Mouse (Mus musculus) monocyte, adult 5-6 weeks (primary cell): ENCODE data around the gene Scn10a. TPM values are rescaled to one million over a fixed set of nuclear protein-coding genes. Genes with fewer than 3 reads are reported as not detected.
A peak's percentile ranks its signal among the peaks of the same experiment; 100 is the strongest.

Experiments
- ATAC-seq: fragments of 153-309, 156-312 bp; replicated peaks from 2 replicates; pipeline ENCODE4 v1.8.0; 2017; ENCODE audit warnings: mild to moderate bottlenecking; ENCODE audit not compliant: low TSS enrichment, insufficient number of reproducible peaks, severe bottlenecking, poor library complexity, low FRiP score
- total RNA-seq: library from RNA; stranded (forward); fragments of 200-1000, 200-491, 200-594 nt; gene quantifications from 3 replicates; pipeline ENCODE4 v1.2.3, GENCODE M21; 2017

Scn10a gene
- total RNA-seq, 1 experiment from 2014 or later, result not detected

DNA sequence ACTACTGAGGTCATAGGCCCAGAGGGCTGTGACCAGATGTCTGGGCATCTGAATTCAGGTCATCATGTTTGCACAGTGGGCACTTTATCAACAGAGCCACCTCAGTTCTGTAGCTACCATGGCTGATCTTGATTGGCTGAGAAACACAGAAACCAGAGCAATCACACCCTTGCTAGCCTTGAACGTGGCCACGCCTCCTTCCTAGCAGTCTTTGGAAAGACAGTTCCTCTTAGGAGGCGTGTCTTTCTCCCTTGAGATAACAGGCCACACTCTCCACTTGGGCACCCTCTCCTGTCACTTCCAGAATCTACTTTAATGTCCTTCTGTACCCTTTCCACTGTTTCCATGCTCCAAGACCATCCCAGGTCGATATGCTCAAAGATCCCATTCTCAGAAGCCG is 65.4 kb downstream of the Scn10a start:
- ATAC-seq, result no peak

DNA sequence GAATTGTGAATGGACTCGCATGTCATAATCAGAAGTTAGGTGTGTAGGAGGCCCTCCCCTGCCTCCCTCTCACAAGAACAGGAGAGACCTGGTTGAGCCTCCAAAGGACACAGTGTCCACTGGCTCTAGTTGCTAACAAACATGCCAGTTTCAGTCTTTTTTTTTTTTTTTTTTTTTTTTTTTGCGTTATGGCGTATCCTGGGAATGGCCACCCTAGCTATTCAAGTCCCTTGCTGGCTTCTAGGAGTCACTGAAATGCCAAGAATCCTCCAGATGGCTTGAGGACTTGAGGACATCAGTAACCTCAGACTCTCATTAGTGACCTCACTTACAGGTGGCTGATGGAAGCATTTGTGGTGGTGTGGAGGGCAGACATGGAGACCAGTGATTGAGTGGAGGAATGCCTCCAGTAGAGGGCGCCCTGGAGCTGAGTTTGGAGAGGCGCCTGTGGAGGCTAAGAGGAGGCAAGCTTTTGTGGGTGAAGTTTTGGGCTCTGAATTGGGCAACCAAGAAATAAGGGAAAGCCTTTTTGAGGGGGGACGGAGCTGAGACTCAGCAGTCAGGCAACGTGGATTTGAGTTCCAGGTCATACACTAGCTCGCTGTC is 72.1 kb downstream of the Scn10a start:
- ATAC-seq, result 0 out of 2 replicates have a peak, but pooled peaks have one; percentile 50

DNA sequence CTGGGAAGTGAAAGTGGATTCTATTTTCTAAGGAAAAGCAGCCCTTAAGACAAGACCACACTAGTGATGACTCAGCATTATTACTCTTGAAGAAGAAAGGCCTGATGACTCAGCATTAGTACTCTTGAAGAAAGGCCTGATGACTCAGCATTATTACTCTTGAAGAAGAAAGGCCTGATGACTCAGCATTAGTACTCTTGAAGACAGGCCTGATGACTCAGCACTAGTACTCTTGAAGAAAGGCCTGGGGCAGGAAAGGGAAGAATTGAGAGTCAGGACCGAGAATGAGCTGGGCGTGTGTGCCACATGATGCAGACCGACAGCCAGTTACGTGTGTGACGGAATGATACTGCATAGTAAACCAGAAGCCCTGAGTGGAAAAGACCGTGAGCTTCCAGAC is 77.1 kb downstream of the Scn10a start:
- ATAC-seq, result no peak

DNA sequence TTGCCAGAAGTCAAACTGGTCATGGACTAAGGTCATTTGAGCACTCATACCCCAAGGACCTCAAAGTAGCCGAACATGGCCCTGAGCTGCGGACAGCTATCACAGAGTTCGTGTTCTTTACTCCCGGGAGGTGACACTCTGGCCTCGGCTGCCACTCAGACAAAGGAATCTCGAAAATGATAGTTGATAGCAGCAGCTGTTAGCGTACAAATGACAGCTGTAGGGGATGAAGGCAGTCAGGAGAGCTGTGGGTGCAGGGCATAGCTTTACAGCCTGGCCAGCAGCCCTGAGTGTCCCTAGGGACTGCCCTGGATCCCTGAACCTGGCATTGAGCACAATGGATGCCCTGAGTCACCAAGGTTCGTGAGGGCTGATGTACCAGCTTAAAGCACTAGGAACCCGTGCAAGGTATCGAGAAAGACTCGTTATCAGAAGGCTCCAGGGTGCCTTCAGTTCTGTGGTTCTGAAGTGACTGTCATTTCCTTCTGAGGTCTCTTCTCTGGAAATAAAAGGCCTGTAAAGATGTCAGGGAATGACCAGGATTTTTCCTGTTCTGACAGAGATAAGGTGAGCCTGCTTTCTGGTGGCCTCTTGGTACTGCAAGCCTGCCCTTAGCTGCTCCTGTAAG is 84.8 kb downstream of the Scn10a start:
- no peak for ATAC-seq

DNA sequence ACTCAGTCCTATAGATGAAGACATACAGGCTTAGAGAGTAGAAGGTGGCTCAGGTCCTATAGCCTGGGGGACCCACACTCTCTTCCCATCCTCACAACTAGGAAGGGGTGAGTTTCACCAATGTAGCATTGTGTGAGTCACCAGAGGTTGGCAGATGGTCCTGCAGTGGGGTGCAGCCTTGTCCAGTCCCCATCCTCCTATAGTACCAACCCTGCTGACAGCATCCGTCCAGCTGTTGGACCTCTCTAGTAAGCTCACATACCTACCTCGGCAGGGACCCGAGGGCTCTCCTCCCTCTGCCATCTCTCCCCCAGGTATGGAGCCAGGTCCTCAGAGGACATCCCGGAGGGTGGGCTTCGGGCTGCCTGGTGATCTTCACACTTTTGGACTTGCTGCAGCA is 85.6 kb downstream of the Scn10a start:
- ATAC-seq, result no peak

DNA sequence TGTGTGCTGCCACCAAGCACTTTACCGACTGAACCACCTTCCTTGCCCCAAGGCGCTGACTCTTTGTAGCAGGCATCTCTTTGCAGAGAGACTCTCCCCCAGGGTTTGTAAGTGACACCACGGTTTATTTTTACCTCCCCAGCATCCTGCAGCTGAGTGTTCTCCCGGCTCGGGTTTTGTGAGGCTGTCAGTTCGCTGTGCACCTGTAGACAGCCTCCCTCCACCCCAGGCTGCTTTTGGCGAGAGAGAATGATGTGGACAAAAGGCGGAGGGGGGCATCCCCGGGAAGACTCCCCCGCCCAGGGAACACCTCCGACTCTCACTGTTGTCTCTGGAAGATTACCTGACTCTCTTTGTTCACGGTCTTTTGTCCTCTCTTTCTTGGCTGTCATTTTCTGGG is 86.3 kb downstream of the Scn10a start:
- ATAC-seq, result no peak

DNA sequence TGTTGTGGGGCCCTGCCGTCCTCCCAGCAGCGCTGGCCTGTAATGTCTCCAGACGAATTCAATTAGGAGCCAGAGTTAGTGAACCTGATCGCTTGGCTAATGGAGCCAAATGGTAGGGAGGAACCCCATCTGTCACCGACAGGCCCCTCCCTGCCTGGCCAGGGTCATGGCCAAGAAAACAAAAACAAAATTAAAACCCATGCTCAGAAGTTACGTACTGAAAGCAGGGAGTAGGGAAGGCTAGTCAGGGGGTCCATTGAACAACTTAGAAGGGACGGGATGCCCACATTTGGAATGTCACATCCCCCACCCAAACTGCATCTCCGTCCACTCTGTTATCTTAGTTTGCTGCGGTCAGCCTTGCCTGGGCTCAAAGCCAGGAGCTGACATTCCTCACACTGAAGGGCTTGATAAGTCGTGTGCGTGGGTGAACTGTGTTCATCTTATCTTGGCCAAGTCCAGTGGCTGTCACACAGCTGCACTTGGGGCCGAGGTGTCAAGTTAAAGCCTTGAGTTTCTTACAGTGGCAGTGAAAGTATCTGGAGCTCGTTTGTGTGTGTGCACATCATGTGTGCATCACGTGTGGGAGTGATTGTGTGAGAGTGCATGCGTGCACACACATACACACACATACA is 87.1 kb downstream of the Scn10a start:
- ATAC-seq, result no peak

DNA sequence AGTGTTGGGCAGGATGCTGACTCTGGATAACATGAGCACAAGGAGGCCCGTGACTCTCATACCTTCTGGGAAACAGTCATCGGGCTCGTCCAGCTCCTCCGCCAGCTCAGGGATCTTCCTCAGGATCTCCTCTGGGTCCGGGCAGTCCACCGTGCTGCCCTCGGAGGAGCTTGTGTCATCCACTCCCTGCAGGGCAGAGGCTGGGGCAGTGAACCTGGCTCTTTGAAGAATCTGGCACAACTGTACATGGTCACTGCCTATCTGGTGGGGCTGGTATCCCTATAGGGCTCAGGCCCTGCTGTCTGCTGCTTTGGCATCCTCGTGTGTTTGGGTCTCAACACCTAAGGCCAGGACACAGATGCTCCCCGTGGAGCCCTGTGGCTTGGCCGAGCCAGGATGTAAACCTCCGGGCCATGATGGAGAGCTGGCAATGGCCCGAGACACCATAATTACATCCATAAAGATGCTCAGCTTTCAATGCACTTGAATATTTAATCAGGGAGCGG is 87.7 kb downstream of the Scn10a start:
- no peak for ATAC-seq

DNA sequence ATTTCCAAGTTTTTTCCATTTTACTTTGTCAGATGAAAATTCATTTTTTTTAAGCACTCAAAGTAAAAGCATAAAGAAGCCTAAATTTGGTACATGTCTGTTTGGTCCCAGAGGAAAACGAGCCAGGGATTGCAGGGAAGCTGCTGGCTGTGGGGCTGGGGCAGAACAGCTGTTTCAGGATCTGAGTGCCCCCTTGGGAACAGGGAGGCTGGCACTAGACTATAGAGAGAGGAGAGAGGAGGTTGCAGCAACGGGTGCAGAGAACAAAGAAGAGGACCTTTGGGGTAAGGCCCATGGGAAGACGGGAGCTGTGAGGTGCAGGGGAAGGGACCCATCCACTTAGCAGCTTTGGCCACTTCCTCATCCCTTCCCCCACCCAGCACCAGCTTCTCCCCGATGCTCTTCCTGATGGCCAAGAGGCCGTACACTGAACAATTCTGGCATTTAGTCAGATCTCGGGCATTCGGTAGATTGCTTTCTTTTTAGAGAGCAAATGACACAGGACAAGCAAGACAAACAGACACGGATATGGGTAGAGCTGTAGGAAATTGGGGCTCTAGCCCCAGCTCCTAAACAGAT is 90.3 kb downstream of the Scn10a start:
- no peak for ATAC-seq

DNA sequence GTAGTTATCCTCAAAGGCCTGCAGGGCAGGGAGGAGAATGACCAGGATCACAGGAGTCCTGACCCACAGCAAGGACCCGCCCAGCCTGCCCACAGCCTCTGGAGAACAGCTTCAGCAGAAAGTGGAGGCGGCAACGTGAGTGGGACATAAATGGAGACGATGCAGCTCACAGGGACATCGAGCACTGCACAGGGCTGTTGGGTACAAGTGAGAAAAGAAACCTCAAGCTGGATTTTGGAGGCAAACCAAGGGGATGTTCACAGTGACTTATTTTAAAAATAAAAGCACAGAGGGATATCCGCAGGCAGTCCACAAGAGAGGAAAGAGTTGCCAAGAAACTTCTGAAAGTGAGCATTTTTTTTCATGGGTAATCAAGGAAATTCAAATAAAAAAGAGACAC is 91.9 kb downstream of the Scn10a start:
- ATAC-seq, result no peak

DNA sequence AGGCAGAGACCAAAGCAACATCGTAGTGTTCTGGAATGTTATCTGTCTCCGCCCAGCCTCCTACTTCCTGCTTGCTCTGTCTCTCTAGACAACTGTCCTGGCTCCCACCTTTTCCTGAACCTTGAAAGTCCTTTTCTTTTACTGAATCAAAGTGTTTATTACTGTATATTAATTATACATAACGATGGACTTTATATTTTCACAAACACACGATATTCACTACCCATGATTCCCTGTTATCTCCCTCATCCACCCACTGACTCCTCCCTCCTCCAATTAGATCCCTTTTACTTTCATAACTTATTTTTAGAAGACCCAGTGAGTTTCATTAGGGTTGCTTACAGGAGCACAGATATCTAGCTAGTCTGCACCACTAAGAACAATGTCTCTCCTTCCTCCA is 95.0 kb downstream of the Scn10a start:
- ATAC-seq, result no peak

DNA sequence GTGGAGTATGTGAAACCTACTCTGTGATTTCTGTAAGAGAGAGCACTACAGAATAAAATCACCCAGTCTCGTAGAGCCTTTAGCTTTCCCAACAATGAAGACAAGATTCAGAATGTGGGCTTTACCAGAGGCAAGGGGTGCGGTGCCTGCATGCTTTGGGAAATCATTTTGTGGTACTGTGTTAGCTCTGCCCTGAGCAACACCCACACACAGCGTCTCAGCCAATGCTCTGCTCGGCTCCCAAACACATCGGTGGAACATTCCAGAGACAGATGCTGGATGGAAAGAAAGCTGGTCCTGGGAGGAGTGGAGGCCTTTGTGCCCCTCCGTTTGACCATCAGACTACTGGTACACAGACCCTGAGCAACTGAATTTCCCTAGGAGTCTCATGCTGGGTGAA is 104.3 kb downstream of the Scn10a start:
- ATAC-seq, result no peak

DNA sequence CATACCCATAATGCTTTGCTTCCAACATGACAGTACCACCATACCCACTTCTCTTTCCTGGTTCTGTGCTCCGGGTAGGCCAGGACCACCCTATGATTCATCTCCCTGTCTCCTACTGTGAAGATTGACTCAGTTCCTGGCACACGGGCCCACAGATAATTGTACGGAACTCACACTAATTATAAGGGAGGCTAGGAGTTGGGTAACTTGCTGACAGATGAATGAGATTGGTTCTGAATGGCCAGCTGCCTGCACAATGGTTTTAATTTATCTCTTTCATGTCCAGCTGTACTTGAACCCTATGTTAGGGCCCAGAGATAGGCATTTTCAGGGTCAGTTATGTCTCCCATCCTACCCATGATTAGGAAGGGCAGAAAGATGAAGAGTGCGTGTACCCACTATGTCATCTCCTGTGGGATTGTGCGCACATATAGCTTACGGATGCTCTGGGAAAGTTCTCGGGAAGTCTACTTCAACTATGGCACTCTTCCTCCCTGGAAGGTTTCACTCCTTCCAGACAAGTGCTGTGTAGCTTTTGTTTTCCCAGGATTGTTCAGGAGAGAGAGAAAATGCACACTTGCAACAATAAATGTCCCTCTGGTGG is 108.5 kb downstream of the Scn10a start:
- no peak for ATAC-seq

DNA sequence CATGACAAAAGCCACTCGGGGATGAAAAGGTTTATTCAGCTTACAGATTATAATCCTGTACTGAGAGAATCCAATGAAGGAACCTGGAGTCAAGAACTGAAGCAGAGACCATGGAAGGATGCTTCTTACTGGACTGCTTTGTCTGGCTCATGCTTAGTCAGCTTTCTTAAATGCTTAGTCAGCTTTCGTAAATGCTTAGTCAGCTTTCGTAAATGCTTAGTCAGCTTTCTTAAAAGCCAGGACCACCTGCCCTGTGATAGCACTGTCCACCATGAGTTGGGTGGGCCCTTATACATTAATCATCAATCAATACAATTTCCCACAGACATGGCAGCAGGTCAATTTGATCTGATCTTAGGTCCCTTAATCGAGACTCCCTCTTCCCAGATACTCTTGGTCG is 112.2 kb downstream of the Scn10a start:
- no peak for ATAC-seq

DNA sequence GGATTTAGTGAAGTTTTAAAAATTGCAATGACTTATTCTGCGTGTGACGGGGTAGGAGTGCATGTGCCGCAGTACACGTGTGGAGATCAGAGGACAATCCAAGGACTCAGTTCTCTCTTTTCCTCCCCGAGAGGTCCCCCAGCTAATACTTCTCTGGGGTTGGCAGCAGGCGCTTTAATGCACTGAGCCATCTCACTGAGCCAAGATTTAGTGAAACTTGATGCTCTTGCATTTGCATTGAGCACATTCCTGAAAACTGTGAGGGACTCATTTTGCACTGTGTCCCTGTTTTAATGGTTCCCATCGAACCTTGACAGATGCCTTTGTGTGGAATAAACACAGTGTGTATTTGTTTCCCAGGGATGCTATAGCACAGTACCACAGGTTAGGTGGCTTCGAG is 114.5 kb downstream of the Scn10a start:
- no peak for ATAC-seq

DNA sequence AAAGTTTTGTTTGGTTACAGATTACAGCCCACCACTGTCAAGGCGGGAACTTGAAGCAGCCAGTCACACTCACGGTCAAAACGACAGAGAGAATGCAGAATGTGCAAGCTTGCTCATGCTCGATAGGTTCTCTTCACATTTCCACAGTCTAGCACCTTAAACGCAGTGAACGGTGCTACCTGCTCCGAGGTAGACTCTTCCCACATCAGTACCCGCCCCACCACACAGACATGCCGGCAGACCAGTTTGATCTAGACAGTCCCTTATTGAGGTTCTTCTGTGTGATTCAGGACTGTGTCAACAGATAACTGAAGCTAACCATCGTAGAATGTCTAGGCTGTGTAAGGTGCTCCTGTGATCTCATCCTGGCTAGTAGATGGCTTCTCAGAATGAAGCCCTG is 120.6 kb downstream of the Scn10a start:
- no peak for ATAC-seq

DNA sequence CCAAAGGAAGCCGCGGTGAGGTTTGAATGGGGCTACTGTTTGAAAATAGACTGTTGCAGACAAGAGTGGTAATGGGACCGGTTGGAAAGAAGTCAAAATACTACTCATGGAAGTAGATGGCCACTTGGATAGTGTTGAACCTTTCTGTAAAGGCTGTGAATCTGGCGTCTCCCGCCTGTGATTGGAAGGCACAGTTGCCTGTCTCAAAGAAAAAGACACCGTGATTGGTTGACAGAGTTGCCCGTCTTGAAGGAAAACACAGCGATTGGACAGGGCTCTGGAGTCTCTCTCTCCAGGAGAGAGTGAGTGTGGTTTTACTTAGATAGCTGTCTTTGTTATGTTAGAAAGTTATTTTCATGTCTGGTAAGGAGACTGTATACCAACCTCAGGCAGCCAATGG is 121.8 kb downstream of the Scn10a start:
- ATAC-seq, result no peak

DNA sequence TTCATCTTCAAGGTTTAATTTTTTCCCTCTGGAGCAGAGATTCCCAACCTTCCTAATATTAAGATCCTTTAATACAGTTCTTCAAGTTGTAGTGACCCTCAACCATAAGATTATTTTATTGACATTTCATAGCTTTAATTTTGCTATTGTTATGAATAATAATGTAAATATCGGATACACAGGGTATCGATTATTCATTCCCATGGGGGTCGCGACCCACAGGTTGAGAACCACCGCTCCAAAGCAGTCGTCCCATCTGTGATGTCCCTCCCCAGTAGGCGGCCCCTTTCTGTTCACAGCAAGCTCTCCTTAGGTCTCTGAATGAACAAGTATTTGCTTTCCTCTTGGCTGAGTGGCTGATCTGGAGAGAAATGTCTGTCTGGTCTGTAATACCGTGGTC is 129.5 kb downstream of the Scn10a start:
- no peak for ATAC-seq

DNA sequence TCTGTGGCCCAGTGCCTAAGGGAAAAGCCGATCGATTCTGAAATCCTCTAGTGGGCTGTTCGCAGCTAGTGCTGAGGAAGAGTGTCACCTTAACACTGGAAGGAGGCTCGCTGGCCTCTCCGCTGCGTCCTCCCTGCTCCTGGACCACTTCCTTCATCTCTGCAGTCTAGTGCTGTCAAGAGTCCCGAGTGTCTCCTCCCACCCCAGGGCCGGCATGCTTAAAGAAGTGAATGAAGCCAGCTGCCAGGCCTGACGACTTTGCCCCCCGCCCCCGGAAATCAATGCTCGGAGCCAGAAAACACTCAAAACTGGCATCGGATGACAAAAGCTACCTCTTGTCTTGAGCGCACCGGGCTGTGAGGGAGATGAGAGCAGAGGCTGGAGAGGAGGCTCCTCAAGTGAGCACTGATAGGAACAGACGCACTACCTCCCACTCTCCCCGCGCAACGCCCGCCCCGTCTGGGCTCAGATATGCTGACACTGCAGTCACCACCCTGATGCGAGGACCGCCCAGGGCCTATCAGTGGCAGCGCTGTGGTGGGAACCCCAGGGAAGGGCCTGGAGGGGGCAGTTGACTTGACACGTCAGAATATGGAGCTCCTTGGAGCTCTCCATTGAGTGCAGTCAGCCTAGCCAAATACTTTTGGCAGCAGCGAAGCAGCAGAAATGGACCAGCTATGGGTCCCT is 130.2 kb downstream of the Scn10a start:
- no peak for ATAC-seq
